Mouse (Mus musculus) ES-E14 (cell line): ENCODE results near the gene Rab30.

ENCODE experiments used
- HCFC1 ChIP-seq: IDR thresholded peaks from 2 replicates; pipeline ENCODE4 v1.6.1; 2012; ENCODE audit warnings: low read length, inconsistent platforms, borderline replicate concordance; ENCODE audit not compliant: insufficient read depth
- MAFK ChIP-seq: IDR thresholded peaks from 2 replicates; pipeline ENCODE4 v1.6.1; 2014; ENCODE audit warnings: mild to moderate bottlenecking, low read depth, low read length, inconsistent platforms; ENCODE audit not compliant: insufficient read depth
- ZC3H11A ChIP-seq: IDR thresholded peaks from 2 replicates; pipeline ENCODE4 v1.6.1; 2012; ENCODE audit warnings: low read depth, mild to moderate bottlenecking, inconsistent platforms, low read length, borderline replicate concordance

GRCm38 (mm10) chr7:92774741-92775140 lies 33.3 kb downstream of the Rab30 start:
- TF ChIP-seq HCFC1 (no peak), MAFK (no peak), ZC3H11A (no peak)
